Mouse (Mus musculus) cerebellum, postnatal 36 days (tissue): Measurements from ENCODE around the gene Grtp1.

Source experiments
- DNase-seq, 2 experiments: peaks; one replicate each; pipeline ENCODE4 v3.0.0; 2021 to 2022; ENCODE audit warnings: mixed read lengths in 2 of 2

Gene Grtp1

GRCm38 (mm10) chr8:13204371-13205140, 4.1 kb upstream of the Grtp1 start:
- no peak for DNase-seq

GRCm38 (mm10) chr8:13203472-13203871, 3.1 kb upstream of the Grtp1 start:
- DNase-seq = no peak

GRCm38 (mm10) chr8:13202806-13203205, 2.4 kb upstream of the Grtp1 start:
- no peak for DNase-seq

GRCm38 (mm10) chr8:13202041-13202440, 1.6 kb upstream of the Grtp1 start:
- no peak for DNase-seq

- DNase-seq = no peak
Observed at GRCm38 (mm10) chr8:13201013-13201334, 554 bp upstream of the Grtp1 start.

GRCm38 (mm10) chr8:13199385-13200061, 897 bp downstream of the Grtp1 start:
- DNase-seq = no peak

GRCm38 (mm10) chr8:13197493-13197892, 2.9 kb downstream of the Grtp1 start:
- no peak for DNase-seq

GRCm38 (mm10) chr8:13194818-13195217, 5.6 kb downstream of the Grtp1 start:
- DNase-seq = no peak

- DNase-seq = no peak
Observed at GRCm38 (mm10) chr8:13190235-13190634, 10.2 kb downstream of the Grtp1 start.

GRCm38 (mm10) chr8:13188857-13189256, 11.6 kb downstream of the Grtp1 start:
- DNase-seq = no peak

GRCm38 (mm10) chr8:13188052-13188555, 12.3 kb downstream of the Grtp1 start:
- no peak for DNase-seq

- DNase-seq = no peak
Observed at GRCm38 (mm10) chr8:13187638-13188037, 12.8 kb downstream of the Grtp1 start.

GRCm38 (mm10) chr8:13187229-13187628, 13.2 kb downstream of the Grtp1 start:
- DNase-seq = no peak

- no peak for DNase-seq
Observed at GRCm38 (mm10) chr8:13186819-13187218, 13.6 kb downstream of the Grtp1 start.

- no peak for DNase-seq
Observed at GRCm38 (mm10) chr8:13181691-13181976, 18.8 kb downstream of the Grtp1 start.

- no peak for DNase-seq
Observed at GRCm38 (mm10) chr8:13180911-13181690, 19.3 kb downstream of the Grtp1 start.

- no peak for DNase-seq
Observed at GRCm38 (mm10) chr8:13180408-13180807, 20.0 kb downstream of the Grtp1 start.

- DNase-seq = no peak
Observed at GRCm38 (mm10) chr8:13179948-13180347, 20.5 kb downstream of the Grtp1 start.

GRCm38 (mm10) chr8:13179482-13179881, 20.9 kb downstream of the Grtp1 start:
- DNase-seq = no peak

GRCm38 (mm10) chr8:13178137-13178536, 22.3 kb downstream of the Grtp1 start:
- DNase-seq = no peak

- no peak for DNase-seq
Observed at GRCm38 (mm10) chr8:13177173-13177852, 23.1 kb downstream of the Grtp1 start.

GRCm38 (mm10) chr8:13175650-13176049, 24.8 kb downstream of the Grtp1 start:
- no peak for DNase-seq

GRCm38 (mm10) chr8:13174811-13175210, 25.6 kb downstream of the Grtp1 start:
- no peak for DNase-seq
